Mouse (Mus musculus) adipose tissue, adult 10 weeks (tissue): Measurements from ENCODE around the gene Zfp758. TPM values are rescaled to one million over a fixed set of nuclear protein-coding genes. Genes with fewer than 3 reads are reported as not detected.

ENCODE experiments used
- polyA plus RNA-seq: library from polyadenylated mRNA; stranded (reverse); fragments of 350-450 nt; fragmentation: Illumina TruSeq; extraction: RNeasy Lipid Tissue Mini Kit (QIAGEN cat#74804); gene quantifications from one replicate; pipeline ENCODE4 v1.2.3, GENCODE M21; 2014; ENCODE audit warnings: low read depth, low replicate concordance

Gene Zfp758
- 8.6 TPM for polyA plus RNA-seq

DNA sequence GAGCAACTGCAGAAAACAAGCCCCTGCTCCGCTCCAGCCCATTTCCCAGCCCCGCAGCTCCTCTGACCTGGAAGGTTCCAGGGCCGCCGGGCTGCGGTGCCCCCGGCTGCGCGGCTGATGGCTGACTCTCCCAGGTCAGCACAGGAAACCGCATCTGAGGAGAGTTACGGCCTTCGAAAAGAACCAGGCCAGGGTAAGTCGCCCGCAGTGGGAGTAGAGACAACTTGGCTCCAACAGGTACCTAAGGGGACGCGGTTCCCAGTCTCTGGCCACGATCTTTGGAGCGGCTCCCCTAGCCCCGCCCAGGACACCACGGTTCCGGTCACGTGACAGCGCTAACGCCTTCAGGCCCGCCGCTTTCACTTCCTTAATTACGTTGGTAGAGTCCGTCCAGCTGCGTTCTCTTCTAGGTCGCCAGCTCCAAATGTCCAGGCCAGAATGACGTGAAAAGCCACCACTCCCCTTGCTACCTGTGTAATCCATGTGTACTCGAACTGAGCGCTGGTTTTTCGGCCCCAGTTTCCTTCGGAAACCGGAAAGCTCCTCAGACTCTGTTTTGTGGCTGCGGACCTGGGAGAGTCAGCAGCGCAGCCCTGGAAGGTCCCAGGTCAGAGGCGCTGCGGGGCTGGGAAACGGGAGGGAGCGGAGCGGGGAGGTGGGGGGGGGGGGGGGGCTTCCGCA, at the start of gene Zfp758, which contains the start of gene Zfp944:
TSS of gene Zfp758 (plus strand) at position 353 of the 681 bp plus-strand sequence.
TSS of gene Zfp944 (minus strand) at position 300 of the 681 bp plus-strand sequence.

DNA sequence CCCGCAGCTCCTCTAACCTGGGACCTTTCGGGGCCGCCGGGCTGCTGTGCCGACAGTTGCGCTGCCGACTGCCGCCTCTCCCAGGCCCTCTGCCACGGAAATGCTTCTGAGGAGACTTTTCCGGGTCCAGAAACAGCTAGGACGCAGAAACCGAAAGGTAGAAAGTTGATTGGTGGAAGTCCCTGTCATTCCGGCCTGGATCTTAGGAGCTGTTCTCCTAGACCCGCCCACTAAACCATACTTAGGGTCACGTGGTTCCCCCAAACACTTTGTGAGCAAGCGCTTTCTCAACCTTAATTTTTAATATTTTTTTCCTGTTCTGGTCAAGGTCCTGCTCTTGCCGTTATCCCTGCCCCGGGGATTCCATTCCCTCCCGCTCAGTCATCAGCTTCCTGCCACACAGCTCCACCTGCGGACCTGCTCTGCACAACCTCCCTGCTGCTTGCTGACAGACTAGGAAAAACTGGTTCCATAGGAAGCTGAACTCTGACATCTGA, 46.5 kb upstream of the Zfp758 start, which contains the start of gene CT030661.1:
TSS of gene CT030661.1 (minus strand) at position 108 of the 497 bp plus-strand sequence.

DNA sequence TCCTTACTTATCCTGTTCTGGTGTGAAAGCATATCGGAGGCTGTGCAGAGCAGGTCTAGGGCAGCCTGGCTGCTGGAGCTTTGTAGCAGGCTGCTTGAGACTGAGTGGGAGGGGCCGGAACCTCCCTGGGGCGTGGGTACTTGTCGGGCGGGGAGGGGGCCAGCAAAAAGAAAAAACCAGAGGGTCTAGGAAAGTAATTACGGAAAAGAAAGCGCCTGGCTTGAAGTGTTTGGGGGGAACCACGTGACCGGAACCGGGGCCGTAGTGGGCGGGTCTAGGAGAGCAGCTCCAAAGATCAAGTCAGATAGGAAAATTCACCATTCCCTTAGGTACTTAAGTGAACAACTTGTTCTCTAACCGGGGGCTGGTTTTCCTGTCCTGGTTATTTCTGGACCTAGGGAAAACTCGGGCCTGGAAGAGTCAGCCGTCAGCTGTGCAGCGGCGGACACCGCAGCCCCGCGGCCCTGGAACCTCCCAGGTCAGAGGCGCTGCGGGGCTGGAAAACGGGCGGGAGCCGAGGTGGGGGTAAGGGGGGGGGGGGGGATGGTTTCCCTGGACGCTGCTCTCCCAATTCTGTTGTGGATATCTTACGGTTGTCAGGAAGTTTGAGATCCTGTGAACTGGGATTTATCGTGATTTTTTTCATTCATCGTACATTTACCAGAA, 62.8 kb downstream of the Zfp758 start, which contains the start of gene Zfp946:
TSS of gene Zfp946 (plus strand) at position 271 of the 666 bp plus-strand sequence.

Other genes starting within 250 kb of the Zfp758 start
- gene Zfp947, start 195.3 kb upstream of the Zfp758 start, polyA plus RNA-seq: 2.1 TPM
- 4.5 TPM for gene Zfp994, start 135.8 kb upstream of the Zfp758 start, polyA plus RNA-seq
- 11.7 TPM for gene CT030661.1, start 46.6 kb upstream of the Zfp758 start, polyA plus RNA-seq
- gene Zfp944, start 53 bp upstream of the Zfp758 start, polyA plus RNA-seq: 8.7 TPM
- 9.7 TPM for gene Zfp946, start 62.8 kb downstream of the Zfp758 start, polyA plus RNA-seq
- gene Vmn2r111, start 212.0 kb downstream of the Zfp758 start, polyA plus RNA-seq: not detected
- gene Vmn2r112, start 239.5 kb downstream of the Zfp758 start, polyA plus RNA-seq: not detected